Mouse (Mus musculus): ENCODE results near the gene Prlhr.

The Prlhr gene

GRCm38 (mm10) chr19:60432347-60433129 lies 35.6 kb downstream of the Prlhr start:
- DNase-seq (ENCODE audit: low spot score in 2 of 2) = peak in 1 of 2 experiments; percentile 16

DNA sequence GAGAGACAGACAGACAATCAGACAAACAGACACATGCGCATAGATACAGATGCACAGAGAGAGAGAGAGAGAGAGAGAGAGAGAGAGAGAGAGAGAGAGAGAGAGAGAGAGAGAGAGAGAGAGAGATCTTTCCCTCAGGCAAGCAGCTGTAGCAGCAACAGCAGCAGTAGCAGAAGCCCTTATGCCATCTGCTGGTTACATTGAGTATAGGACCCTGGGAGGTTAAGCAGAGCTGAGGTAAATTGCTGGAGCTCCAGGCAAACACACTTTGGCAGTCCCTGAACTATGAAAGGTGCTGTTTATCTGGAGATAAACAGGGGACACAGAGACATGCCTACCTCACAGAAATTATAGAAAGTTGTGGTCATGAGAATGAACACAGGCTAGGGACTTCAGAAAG lies 50.5 kb downstream of the Prlhr start:
- peak; percentile 28 to 50 for DNase-seq (ENCODE audit: low spot score in 2 of 2)
